In the genomic region with DNA sequence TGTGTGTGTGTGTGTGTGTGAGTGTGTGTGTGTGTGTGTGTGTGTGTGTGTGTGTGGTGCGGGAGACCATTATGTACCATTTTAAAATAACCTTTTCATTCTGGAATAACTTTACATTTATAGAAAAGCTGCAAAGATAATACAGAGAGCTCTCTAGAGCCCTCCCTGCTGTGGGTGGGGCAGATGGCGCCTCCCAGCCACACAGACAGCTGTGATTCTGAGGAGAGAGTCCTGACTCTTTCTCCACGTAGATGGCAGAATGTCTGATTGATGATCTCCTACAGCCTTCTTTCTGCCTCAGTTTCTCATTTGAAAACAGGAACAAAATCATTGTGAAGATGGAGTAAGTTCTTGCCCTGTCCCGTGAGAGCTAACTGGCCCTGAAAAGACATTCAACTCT, we compare ENCODE assay signal across 22 mouse cellular contexts.
A peak's percentile ranks its signal among the peaks of the same experiment; 100 is the strongest.
DNase-seq lines count a peak whose midpoint lies in the region; TF ChIP-seq lines count a peak whose summit lies in the region.
"Had no signal": no experiment of that assay in that cellular context is flagged by ENCODE, and none has a peak within 500 bp of the region (broad histone marks: within the 10 kb centered on the region; RNA-seq: fewer than 3 reads in every experiment).

No protein-coding gene starts in this region.

- peak in 1 of 2 experiments; percentile 24 for DNase-seq in left cerebral cortex, adult 2 months (ENCODE audit: extremely low spot score in 1 of 2, low spot score in 2 of 2)
- DNase-seq in left cerebral cortex, adult 11 months (ENCODE audit: low spot score), result no peak
- peak; percentile 33 to 82 for DNase-seq in left cerebral cortex, postnatal 25 days (ENCODE audit: low spot score in 2 of 2)
- DNase-seq in right cerebral cortex, adult 2 months (ENCODE audit: low spot score in 2 of 2), result peak; percentile 48 to 55
- no peak for DNase-seq in ovary, postnatal 14 days (ENCODE audit: low spot score)
- no peak for DNase-seq in cerebellum, adult 11 months
- DNase-seq: cerebellum, adult 8-10 months; cerebellum, postnatal 25 days; embryo, embryonic 11 days; gastrocnemius, adult 2 months; kidney, adult 18-20 months; kidney, postnatal 36 days; lung, embryonic 14.5 days; lung, postnatal 14 days had no signal

- no peak for TF ChIP-seq CTCF in left cerebral cortex, adult 2 months (IDR thresholded peaks at IDR 0.05)

- H3K27ac ChIP-seq in left cerebral cortex, adult 2 months, result peak overlapping the region; percentile 95
- H3K27ac ChIP-seq: embryonic facial prominence, embryonic 12.5 days; gastrocnemius, adult 2 months; heart, embryonic 15.5 days; kidney, embryonic 15.5 days; limb, embryonic 12.5 days; liver, embryonic 15.5 days; midbrain, embryonic 15.5 days; neural tube, embryonic 15.5 days had no signal

- no peak overlapping the region for H3K4me3 ChIP-seq in left cerebral cortex, adult 2 months
- H3K4me3 ChIP-seq: embryonic facial prominence, embryonic 12.5 days; gastrocnemius, adult 2 months; heart, embryonic 15.5 days; kidney, embryonic 15.5 days; limb, embryonic 12.5 days; liver, embryonic 15.5 days; midbrain, embryonic 10.5 days; midbrain, embryonic 15.5 days; neural tube, embryonic 15.5 days had no signal

- intact Hi-C loops in left cerebral cortex, adult 2 months (cut with DNase I), result loop anchor here (5.0 kb wide), 1 partner anchor 59 kb away; no protein-coding TSS in a partner anchor
- intact Hi-C loops in left cerebral cortex, postnatal 25 days (cut with DNase I), result loop anchor here (1.0 to 2.0 kb wide), 3 partner anchors 18 to 61 kb away; no protein-coding TSS in a partner anchor

Comparison
In these comparisons a context has a peak if more than half of its experiments do, and no peak if none do; other contexts are left out.
1. DNase-seq: peak in left cerebral cortex, postnatal 25 days (2 of 2) and right cerebral cortex, adult 2 months (2 of 2); none in left cerebral cortex, adult 11 months (single experiment), ovary, postnatal 14 days (single experiment) and cerebellum, adult 11 months (single experiment).